Mouse (Mus musculus) limb, embryonic 12.5 days (tissue): ENCODE measurements around the gene Mbnl1. TPM values are rescaled to one million over a fixed set of nuclear protein-coding genes. Genes with fewer than 3 reads are reported as not detected.

Source experiments
- ATAC-seq: fragments of 200-750 bp; cut with Nextera tagmentation; 2 replicates; pipeline ENCODE4 v1.8.0; 2017; ENCODE audit warnings: low read depth, moderate TSS enrichment; ENCODE audit not compliant: insufficient number of reproducible peaks, insufficient read depth, low FRiP score, low TSS enrichment
- H3K27ac ChIP-seq: fragments of 300-500 bp; sonication (generic); 2 replicates; pipeline ENCODE4 v1.5.1; 2016; ENCODE audit warnings: mild to moderate bottlenecking, moderate library complexity
- H3K27me3 ChIP-seq: fragments of 300-500 bp; sonication (generic); 2 replicates; pipeline ENCODE4 v1.6.1; 2016; ENCODE audit warnings: mild to moderate bottlenecking, moderate library complexity
- H3K36me3 ChIP-seq: fragments of 300-500 bp; sonication (generic); 2 replicates; pipeline ENCODE4 v1.6.1; 2016; ENCODE audit warnings: mild to moderate bottlenecking, moderate library complexity
- H3K4me1 ChIP-seq: fragments of 300-500 bp; sonication (generic); replicated peaks from 2 replicates; pipeline ENCODE4 v1.6.1; 2016
- H3K4me2 ChIP-seq: fragments of 300-500 bp; sonication (generic); 2 replicates; pipeline ENCODE4 v1.6.1; 2016; ENCODE audit warnings: mild to moderate bottlenecking, moderate library complexity
- H3K4me3 ChIP-seq: fragments of 300-500 bp; sonication (generic); replicated peaks from 2 replicates; pipeline ENCODE4 v1.5.1; 2016; ENCODE audit warnings: mild to moderate bottlenecking
- H3K9ac ChIP-seq: fragments of 300-500 bp; sonication (generic); replicated peaks from 2 replicates; pipeline ENCODE4 v1.6.1; 2016; ENCODE audit warnings: mild to moderate bottlenecking, moderate library complexity
- H3K9me3 ChIP-seq: fragments of 300-500 bp; sonication (generic); 2 replicates; pipeline ENCODE4 v1.6.1; 2016; ENCODE audit warnings: mild to moderate bottlenecking, moderate library complexity
- WGBS: fragments of 180-500 bp; shearing (Covaris S2); methylation state at CpG from one replicate; pipeline ENCODE4 v1.1.7; 2016; 5-methylcytosine and 5-hydroxymethylcytosine counted together
- polyA plus RNA-seq: library from polyadenylated mRNA; unstranded; fragments of >200 nt; fragmentation: Nextera tagmentation; extraction: Ambion mirVana; gene quantifications from 2 replicates; pipeline ENCODE4 v1.2.1, GENCODE M21; 2016

Gene Mbnl1
- polyA plus RNA-seq, 1 experiment from 2014 or later = 61.2 TPM

DNA sequence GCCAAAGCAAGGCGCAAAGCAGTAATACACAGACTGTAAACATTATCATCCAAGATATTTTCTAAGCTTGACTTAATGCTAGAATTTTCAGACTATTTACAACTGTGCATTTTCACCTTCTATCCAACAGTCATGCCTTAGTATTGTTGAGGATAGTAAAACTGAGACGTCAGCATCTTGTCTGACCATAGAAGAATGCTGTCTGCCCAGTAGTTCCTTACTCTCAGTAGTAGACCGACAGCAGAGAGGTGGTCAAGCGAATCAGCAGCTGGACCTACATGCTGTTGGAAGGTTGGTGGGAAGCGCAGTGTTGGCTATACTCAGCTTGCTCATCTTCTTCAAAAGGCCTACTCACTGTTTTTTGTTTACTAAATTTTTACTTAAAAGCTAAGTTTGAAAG lies 34.2 kb downstream of the Mbnl1 start:
- Histone ChIP-seq H3K36me3 (no peaks in the 10 kb centered on the region), H3K9me3 (no peaks in the 10 kb centered on the region), H3K4me2 (no peak overlapping the region), H3K9ac (no peak overlapping the region), H3K4me1 (peaks cover 23% of the 10 kb centered on the region), H3K4me3 (no peak overlapping the region), H3K27me3 (no peaks in the 10 kb centered on the region), H3K27ac (no peak overlapping the region)
- WGBS = 86% methylated on average over 5 of the region's 5 CpGs
- ATAC-seq = no peak

DNA sequence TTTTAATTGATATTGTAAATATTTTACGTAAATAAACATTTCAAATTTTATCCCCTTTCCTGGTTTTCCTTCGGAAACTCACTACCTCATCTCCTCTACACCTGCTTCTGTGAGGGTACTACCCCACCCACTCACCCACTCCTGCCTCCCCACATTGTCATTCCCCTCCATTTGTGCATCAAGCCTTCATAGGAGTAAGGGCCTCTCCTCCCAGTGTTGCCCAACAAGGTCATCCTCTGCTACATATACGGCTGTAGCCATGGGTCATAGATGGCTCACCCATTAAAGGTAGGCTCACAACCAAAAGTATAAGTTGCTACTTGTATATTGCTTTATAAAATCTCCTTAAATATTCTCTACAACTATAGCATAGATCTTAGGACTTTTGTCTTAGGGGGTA lies 34.9 kb downstream of the Mbnl1 start:
- H3K36me3 ChIP-seq = no peaks in the 10 kb centered on the region
- peaks cover 19% of the 10 kb centered on the region for H3K4me1 ChIP-seq
- WGBS = 85% methylated on average over 3 of the region's 3 CpGs
- H3K27ac ChIP-seq = no peak overlapping the region
- no peaks in the 10 kb centered on the region for H3K9me3 ChIP-seq
- H3K4me3 ChIP-seq = no peak overlapping the region
- H3K4me2 ChIP-seq = no peak overlapping the region
- ATAC-seq = no peak
- no peaks in the 10 kb centered on the region for H3K27me3 ChIP-seq
- no peak overlapping the region for H3K9ac ChIP-seq

DNA sequence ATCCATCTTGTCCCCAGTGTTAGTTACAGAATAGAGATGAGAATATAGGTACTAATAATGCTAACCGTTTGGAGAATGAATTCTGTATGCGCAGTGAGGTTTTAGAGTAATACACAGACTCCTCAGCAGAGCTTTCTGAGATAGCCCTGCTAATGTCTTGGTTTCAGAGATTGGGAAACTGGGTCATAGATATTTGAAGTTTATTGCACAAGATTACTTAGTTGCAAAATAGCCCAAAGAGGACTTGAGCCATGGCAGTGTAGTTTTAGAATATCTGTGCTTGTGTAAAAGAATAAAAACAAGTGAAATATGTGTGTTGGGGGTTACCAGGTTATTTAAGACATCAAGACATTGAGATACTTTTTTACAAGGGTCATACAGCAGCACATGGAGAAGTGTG lies 35.3 kb downstream of the Mbnl1 start:
- WGBS = 95% methylated on average over 2 of the region's 2 CpGs
- Histone ChIP-seq H3K4me3 (no peak overlapping the region), H3K4me2 (no peak overlapping the region), H3K36me3 (no peaks in the 10 kb centered on the region), H3K9ac (no peak overlapping the region), H3K4me1 (peaks cover 14% of the 10 kb centered on the region), H3K27ac (no peak overlapping the region), H3K27me3 (no peaks in the 10 kb centered on the region), H3K9me3 (no peaks in the 10 kb centered on the region)
- ATAC-seq = no peak

DNA sequence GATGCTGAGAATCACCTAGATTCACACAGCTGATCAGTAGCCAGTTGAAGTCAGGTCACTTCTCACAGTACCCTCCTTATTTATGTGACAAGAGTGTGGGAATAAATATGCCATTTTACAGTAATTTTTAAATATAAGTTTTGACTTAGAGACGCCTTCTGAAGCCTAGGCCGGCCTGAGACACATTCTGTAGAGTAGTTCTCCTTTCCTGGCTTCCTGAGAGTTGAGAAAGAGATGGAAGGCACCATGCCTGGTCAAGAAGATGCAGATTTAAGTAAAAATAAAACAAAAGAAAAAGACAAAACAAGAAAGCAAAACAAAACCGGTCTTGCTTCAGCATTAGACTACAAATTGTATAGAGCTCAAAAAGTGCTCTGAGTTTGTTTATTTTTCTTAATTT lies 38.6 kb downstream of the Mbnl1 start:
- no peaks in the 10 kb centered on the region for H3K9me3 ChIP-seq
- H3K4me3 ChIP-seq = no peak overlapping the region
- H3K9ac ChIP-seq = no peak overlapping the region
- 91% methylated on average over 3 of the region's 3 CpGs for whole genome bisulfite sequencing
- no peak overlapping the region for H3K4me2 ChIP-seq
- H3K27me3 ChIP-seq = no peaks in the 10 kb centered on the region
- H3K36me3 ChIP-seq = no peaks in the 10 kb centered on the region
- no peak overlapping the region for H3K27ac ChIP-seq
- ATAC-seq = no peak
- peaks cover 7% of the 10 kb centered on the region for H3K4me1 ChIP-seq

DNA sequence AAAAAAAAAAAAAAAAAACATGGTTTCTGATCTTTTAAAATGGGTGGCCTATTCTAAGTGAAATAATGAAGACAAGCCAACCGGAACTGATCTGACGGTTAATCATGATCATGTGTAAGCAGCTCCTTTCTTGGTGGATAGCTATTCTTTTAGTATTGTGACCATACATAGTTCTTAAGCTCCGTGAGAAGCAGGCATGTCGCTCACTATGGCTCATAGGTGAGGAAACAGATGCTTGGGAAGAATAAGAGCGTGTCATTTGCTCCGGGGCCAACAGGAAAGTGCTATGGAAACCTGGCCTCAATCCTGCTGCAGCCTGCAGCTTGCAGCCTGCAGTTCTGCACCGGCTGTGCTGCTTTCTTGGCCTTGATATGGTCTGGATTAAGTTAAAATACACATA lies 40.7 kb downstream of the Mbnl1 start:
- no peak overlapping the region for H3K4me3 ChIP-seq
- no peak for ATAC-seq

DNA sequence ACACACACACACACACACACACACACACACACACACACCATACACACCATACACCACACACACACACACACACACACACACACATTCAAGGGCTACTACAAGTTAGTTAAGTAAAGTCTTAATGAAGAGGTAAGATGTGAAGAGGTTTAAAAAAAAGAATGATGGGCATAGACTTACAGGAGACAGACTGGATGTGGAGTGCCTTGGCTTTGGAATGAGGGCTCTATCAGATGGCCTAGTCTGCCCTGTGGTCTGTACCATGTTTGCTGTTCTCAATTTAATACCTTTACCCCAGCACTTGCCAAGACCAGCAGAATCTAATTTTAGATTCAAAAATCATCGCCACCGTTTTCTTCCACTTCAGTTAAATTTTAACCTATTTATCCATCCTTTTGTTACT lies 41.1 kb downstream of the Mbnl1 start:
- no peak overlapping the region for H3K9ac ChIP-seq
- peaks cover 12% of the 10 kb centered on the region for H3K4me1 ChIP-seq
- H3K36me3 ChIP-seq = no peaks in the 10 kb centered on the region
- H3K27me3 ChIP-seq = no peaks in the 10 kb centered on the region
- no peak overlapping the region for H3K27ac ChIP-seq
- no peak overlapping the region for H3K4me3 ChIP-seq
- ATAC-seq = no peak
- H3K9me3 ChIP-seq = no peaks in the 10 kb centered on the region
- 91% methylated on average over 2 of the region's 2 CpGs for WGBS
- no peak overlapping the region for H3K4me2 ChIP-seq

More for the DNA sequence above, 40.7 kb downstream of the Mbnl1 start:
- Histone ChIP-seq H3K4me2 (no peak overlapping the region), H3K27me3 (no peaks in the 10 kb centered on the region), H3K4me1 (peaks cover 12% of the 10 kb centered on the region), H3K36me3 (no peaks in the 10 kb centered on the region), H3K27ac (no peak overlapping the region), H3K9ac (no peak overlapping the region), H3K9me3 (no peaks in the 10 kb centered on the region)
- WGBS = 68% methylated on average over 7 of the region's 7 CpGs

DNA sequence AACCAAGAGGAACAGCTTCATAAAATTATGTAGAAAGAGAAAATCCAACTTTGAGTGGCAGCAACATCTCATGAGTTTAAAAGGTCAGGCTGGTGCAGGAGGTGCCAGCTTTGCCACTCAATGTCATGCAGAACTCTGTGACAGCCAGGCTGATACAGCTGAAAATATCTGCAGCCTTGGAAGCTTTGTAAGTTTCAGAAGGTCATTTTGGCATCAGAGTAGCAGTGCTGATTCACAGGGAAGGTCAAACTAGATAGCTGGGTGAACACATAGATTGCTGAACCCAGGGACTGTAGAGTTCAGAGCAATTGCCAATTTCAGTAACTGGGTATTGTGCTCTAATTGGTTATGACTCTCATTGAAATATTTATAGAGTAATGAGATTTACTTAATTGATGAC lies 42.8 kb downstream of the Mbnl1 start:
- no peak for ATAC-seq
- no peaks in the 10 kb centered on the region for H3K27me3 ChIP-seq
- H3K4me2 ChIP-seq = no peak overlapping the region
- no peak overlapping the region for H3K4me3 ChIP-seq
- H3K27ac ChIP-seq = no peak overlapping the region
- H3K9ac ChIP-seq = no peak overlapping the region
- H3K9me3 ChIP-seq = no peaks in the 10 kb centered on the region
- peaks cover 12% of the 10 kb centered on the region for H3K4me1 ChIP-seq
- H3K36me3 ChIP-seq = no peaks in the 10 kb centered on the region

DNA sequence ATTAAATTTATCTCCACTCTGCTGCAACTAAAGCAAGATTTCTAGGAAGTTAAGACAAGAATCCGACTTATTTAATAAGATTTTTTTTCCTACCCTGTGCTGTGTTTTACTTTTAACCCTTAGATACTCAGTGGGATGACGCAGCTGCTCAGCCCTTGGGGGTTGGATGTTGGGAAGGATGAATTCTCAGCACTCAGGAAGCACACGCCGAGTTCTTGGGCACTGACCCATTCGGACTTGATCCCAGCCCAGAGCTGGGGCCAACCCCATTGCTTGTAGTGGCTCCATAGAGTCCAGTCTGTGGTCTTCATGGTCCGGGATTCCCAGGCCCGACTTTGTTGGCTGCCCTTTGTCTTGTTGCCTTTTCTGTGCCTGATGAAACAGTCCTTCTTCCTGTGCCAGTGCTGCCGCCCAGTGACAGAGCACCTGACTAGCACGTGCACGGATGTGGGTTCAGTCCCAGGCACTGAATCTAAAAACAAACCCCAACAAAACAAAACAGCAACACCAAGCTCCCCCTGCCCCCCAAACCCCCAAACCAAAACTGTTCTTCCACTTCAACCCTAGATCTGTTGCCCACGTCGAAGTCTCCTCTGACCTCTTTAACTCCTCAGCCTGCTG lies 43.5 kb downstream of the Mbnl1 start:
- no peak overlapping the region for H3K27ac ChIP-seq
- no peak overlapping the region for H3K4me3 ChIP-seq
- H3K9me3 ChIP-seq = no peaks in the 10 kb centered on the region
- ATAC-seq = no peak
- WGBS = 47% methylated on average over 12 of the region's 12 CpGs
- no peaks in the 10 kb centered on the region for H3K27me3 ChIP-seq
- H3K9ac ChIP-seq = no peak overlapping the region
- no peaks in the 10 kb centered on the region for H3K36me3 ChIP-seq
- peaks cover 12% of the 10 kb centered on the region for H3K4me1 ChIP-seq
- H3K4me2 ChIP-seq = no peak overlapping the region

DNA sequence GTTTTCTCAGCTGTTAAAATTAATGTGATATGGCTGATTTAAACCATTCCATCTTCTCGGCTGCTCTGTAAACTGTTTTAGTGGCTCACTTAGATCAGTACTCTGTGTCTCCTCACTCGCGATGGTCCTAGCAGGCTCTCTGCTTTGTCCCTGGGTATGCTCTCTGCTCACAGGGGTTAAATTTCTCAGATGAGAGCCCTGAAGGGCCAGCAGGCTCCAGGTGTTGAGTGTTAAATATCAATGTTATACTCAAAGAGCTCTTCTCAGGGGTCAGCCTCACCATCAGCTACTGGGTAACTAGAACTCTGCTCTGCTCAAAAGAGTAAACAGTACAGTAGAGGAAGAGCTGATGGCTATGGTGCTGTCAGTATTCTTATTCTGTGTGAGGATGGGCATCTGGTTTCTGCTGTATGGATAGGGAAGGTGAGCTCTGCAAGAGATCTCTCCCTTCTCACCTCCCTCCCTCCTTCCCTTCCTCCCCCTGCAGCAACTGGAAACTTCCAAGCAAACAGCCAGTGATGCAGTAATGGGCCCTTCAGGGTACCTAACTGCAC lies 44.7 kb downstream of the Mbnl1 start:
- H3K4me3 ChIP-seq = no peak overlapping the region
- no peaks in the 10 kb centered on the region for H3K27me3 ChIP-seq
- H3K27ac ChIP-seq = no peak overlapping the region
- ATAC-seq = no peak
- H3K4me2 ChIP-seq = no peak overlapping the region
- H3K9me3 ChIP-seq = no peaks in the 10 kb centered on the region
- 38% methylated on average over 3 of the region's 3 CpGs for WGBS
- H3K4me1 ChIP-seq = peaks cover 12% of the 10 kb centered on the region
- H3K9ac ChIP-seq = no peak overlapping the region
- no peaks in the 10 kb centered on the region for H3K36me3 ChIP-seq

DNA sequence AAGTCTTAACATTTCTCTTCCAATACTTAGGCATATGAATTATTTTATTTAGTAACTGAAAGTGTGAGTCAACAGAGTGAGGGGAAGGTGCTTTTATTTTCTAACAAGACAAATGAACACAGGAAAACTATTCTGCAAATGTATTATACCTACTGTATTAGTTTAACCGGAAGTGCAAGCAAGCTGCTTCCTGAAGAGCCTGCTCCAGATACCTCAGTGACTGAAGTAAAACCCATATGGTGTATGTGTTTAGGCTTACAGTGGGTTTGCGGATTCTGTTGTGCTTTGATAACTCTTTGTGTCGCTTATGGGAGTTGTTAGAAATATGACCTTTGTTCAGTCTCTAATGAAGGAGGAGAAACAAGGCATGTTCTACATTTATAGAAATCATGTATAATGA lies 46.7 kb downstream of the Mbnl1 start:
- Histone ChIP-seq H3K36me3 (no peaks in the 10 kb centered on the region), H3K27ac (no peak overlapping the region), H3K27me3 (no peaks in the 10 kb centered on the region), H3K9ac (no peak overlapping the region), H3K9me3 (no peaks in the 10 kb centered on the region), H3K4me3 (no peak overlapping the region), H3K4me2 (no peak overlapping the region), H3K4me1 (peaks cover 12% of the 10 kb centered on the region)
- no peak for ATAC-seq
- WGBS = 74% methylated on average over 3 of the region's 3 CpGs

DNA sequence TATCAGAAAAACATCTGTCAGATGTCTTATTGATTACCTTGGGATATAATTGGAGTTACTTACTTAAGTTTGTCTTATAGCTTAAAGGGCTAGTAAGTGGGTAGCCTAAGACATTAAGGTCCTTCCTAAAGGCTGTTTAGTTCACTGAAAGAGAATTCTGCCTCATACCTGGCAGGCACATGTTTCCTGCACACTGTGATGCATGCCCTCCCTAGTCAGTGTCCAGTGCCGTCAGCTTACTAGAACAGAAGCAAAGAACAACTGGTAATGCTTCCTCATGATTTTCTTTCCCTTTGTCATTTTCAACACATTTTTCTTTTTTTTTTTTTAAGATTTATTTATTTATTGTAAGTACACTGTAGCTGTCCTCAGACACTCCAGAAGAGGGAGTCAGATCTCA lies 51.5 kb downstream of the Mbnl1 start:
- no peak overlapping the region for H3K27ac ChIP-seq
- no peak overlapping the region for H3K4me2 ChIP-seq
- no peak for ATAC-seq
- no peak overlapping the region for H3K4me3 ChIP-seq
- no peaks in the 10 kb centered on the region for H3K27me3 ChIP-seq
- no peaks in the 10 kb centered on the region for H3K9me3 ChIP-seq
- H3K9ac ChIP-seq = no peak overlapping the region
- H3K36me3 ChIP-seq = no peaks in the 10 kb centered on the region
- 91% methylated on average over 1 of the region's 1 CpGs for whole genome bisulfite sequencing
- peaks cover 26% of the 10 kb centered on the region for H3K4me1 ChIP-seq

DNA sequence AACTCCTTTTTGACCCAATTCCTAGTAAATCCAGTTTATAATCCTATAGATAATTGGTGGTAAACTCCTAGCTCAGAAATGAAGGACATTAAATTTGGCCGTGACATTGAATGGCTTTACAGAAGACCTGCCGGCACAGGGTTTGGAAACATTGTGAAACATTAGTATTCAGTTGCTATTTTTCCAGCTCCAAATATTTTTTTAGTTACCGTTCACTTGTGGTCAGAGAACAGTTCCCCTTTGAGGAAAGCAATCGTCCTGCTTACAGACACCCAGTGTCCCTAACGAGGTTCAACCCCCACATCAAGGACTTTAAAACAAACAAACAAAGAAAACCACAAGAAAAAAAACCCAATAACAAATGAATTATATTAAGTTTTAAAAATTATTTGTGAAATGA lies 58.7 kb downstream of the Mbnl1 start:
- 48% methylated on average over 5 of the region's 5 CpGs for WGBS
- Histone ChIP-seq H3K4me1 (peaks cover 37% of the 10 kb centered on the region), H3K9me3 (no peaks in the 10 kb centered on the region), H3K27me3 (no peaks in the 10 kb centered on the region), H3K4me2 (no peak overlapping the region), H3K9ac (no peak overlapping the region), H3K27ac (no peak overlapping the region), H3K36me3 (no peaks in the 10 kb centered on the region), H3K4me3 (no peak overlapping the region)
- ATAC-seq = no peak
